Mouse (Mus musculus) limb, embryonic 14.5 days (tissue): Measurements from ENCODE around the gene Wdtc1. TPM values are rescaled to one million over a fixed set of nuclear protein-coding genes. Genes with fewer than 3 reads are reported as not detected.
A peak's percentile ranks its signal among the peaks of the same experiment; 100 is the strongest.

ENCODE experiments used
- ATAC-seq: fragments of 200-750 bp; cut with Nextera tagmentation; 2 replicates; pipeline ENCODE4 v1.8.0; 2017; ENCODE audit warnings: low read depth, moderate number of reproducible peaks, moderate TSS enrichment; ENCODE audit not compliant: low FRiP score
- DNase-seq: peaks from one replicate; pipeline ENCODE4 v3.0.0-alpha.2; 2015; ENCODE audit warnings: low spot score
- H3K27ac ChIP-seq: fragments of 300-500 bp; sonication (generic); replicated peaks from 2 replicates; pipeline ENCODE4 v1.5.1; 2014; ENCODE audit warnings: low read depth, mild to moderate bottlenecking, low read length, moderate library complexity, mixed read lengths
- H3K27me3 ChIP-seq: fragments of 300-500 bp; sonication (generic); 2 replicates; pipeline ENCODE4 v1.6.1; 2014; ENCODE audit warnings: low read length, mixed read lengths; ENCODE audit not compliant: control insufficient read depth, insufficient read depth
- H3K36me3 ChIP-seq: fragments of 300-500 bp; sonication (generic); 2 replicates; pipeline ENCODE4 v1.6.1; 2014; ENCODE audit warnings: mild to moderate bottlenecking, low read length, moderate library complexity, mixed read lengths; ENCODE audit not compliant: control insufficient read depth, insufficient read depth
- H3K4me1 ChIP-seq: fragments of 300-500 bp; sonication (generic); 2 replicates; pipeline ENCODE4 v1.6.1; 2014; ENCODE audit warnings: antibody characterized with exemption, low read length, mixed read lengths; ENCODE audit not compliant: control insufficient read depth, insufficient read depth
- H3K4me2 ChIP-seq: fragments of 300-500 bp; sonication (generic); replicated peaks from 2 replicates; pipeline ENCODE4 v1.6.1; 2014; ENCODE audit warnings: low read depth, mild to moderate bottlenecking, low read length, moderate library complexity; ENCODE audit not compliant: severe bottlenecking
- H3K4me3 ChIP-seq: fragments of 300-500 bp; sonication (generic); replicated peaks from 2 replicates; pipeline ENCODE4 v1.5.1; 2014; ENCODE audit warnings: low read length
- H3K9ac ChIP-seq: fragments of 300-500 bp; sonication (generic); 2 replicates; pipeline ENCODE4 v1.6.1; 2014; ENCODE audit warnings: mild to moderate bottlenecking, low read depth, low read length, moderate library complexity; ENCODE audit not compliant: severe bottlenecking
- H3K9me3 ChIP-seq: fragments of 300-500 bp; sonication (generic); 2 replicates; pipeline ENCODE4 v1.6.1; 2016; ENCODE audit warnings: low read length; ENCODE audit not compliant: control insufficient read depth
- POLR2A ChIP-seq: fragments of 200-500 bp; IDR thresholded peaks from 2 replicates; pipeline ENCODE4 v1.8.0; 2012; ENCODE audit warnings: inconsistent platforms, mild to moderate bottlenecking, moderate library complexity, borderline replicate concordance; ENCODE audit not compliant: insufficient read depth, insufficient read length; ENCODE audit errors: extremely low read depth
- WGBS: fragments of 180-500 bp; shearing (Covaris S2); extraction: QIAGEN DNeasy Blood & Tissue Kit; methylation state at CpG from one replicate; pipeline ENCODE4 v1.1.7; 2014; 5-methylcytosine and 5-hydroxymethylcytosine counted together
- polyA plus RNA-seq, 2 experiments: library from polyadenylated mRNA; depleted of rRNA in 1 of 2; stranded (reverse) in 1 of 2; unstranded in 1 of 2; fragments of >200 nt; fragmentation: Nextera tagmentation in 1 of 2; extraction: Ambion mirVana in 1 of 2; gene quantifications; 2 replicates each; pipeline versions ENCODE4 v1.2.1 to v1.2.3; 2012 to 2014

Wdtc1 gene
- polyA plus RNA-seq, 2 experiments = 17.6 to 27.8 TPM

DNA sequence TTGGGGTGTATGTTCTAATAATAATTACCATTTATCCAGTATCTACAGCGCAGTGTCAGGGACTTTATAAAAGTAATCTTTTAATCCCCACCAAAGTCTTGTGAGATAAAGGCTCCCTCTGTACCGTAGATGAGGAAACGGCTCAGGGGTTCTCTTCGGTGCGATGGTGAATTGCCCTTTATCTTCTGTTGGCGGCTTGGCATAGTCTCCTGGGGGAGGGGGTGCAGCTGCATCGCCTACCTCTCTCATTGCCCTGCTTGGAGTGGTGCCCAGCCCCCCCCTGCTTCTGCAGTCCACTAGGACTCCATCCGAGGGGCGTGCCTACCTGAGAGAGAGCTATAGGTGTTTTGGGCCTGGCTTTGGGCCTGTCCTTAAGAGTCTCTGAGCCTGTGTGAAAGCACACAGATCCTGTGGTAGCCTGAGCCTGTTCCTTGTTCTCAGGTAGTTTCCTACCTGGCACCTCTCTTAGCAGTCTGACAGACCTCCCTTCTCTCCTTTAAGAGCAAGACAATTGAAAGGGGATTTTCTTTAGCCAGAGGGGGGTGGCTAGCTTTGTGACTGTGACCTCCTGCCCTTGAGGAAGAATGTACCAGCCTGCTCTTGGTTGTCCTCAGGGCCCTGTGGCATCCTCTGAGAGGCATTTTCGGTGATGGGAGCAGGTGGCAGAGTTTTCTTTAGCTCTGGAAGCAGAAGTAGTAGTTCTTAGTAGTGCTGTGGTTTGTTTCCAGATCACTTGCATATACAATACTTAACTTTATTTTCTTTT is 22.7 kb upstream of the Wdtc1 start:
- Histone ChIP-seq H3K27me3 (no peaks in the 10 kb centered on the region), H3K36me3 (peaks cover 9% of the 10 kb centered on the region), H3K9me3 (no peaks in the 10 kb centered on the region), H3K4me1 (peaks cover 61% of the 10 kb centered on the region), H3K4me2 (no peak overlapping the region), H3K9ac (no peak overlapping the region), H3K4me3 (no peak overlapping the region), H3K27ac (no peak overlapping the region)
- ATAC-seq (no peak), DNase-seq (no peak)
- no peak for TF ChIP-seq POLR2A
- WGBS = 76% methylated on average over 10 of the region's 10 CpGs

GRCm38 (mm10) chr4:133374011-133374410 is 20.7 kb upstream of the Wdtc1 start:
- TF ChIP-seq POLR2A = no peak
- Histone ChIP-seq H3K4me1 (peaks cover 53% of the 10 kb centered on the region), H3K36me3 (peaks cover 9% of the 10 kb centered on the region), H3K9ac (no peak overlapping the region), H3K9me3 (no peaks in the 10 kb centered on the region), H3K4me3 (no peak overlapping the region), H3K27ac (no peak overlapping the region), H3K4me2 (no peak overlapping the region), H3K27me3 (no peaks in the 10 kb centered on the region)
- no peak for ATAC-seq
- no peak for DNase-seq
- WGBS = 74% methylated on average over 4 of the region's 4 CpGs

GRCm38 (mm10) chr4:133372278-133372665 is 19.0 kb upstream of the Wdtc1 start:
- Histone ChIP-seq H3K27ac (no peak overlapping the region), H3K4me1 (peaks cover 36% of the 10 kb centered on the region), H3K9ac (peak overlapping the region; percentile 28; the same call in 1 of the 2 replicates), H3K36me3 (peaks cover 9% of the 10 kb centered on the region), H3K9me3 (no peaks in the 10 kb centered on the region), H3K4me2 (peak overlapping the region; percentile 79), H3K4me3 (peak overlapping the region; percentile 85), H3K27me3 (no peaks in the 10 kb centered on the region)
- 69% methylated on average over 6 of the region's 6 CpGs for WGBS
- DNase-seq (no peak), ATAC-seq (no peak)
- no peak for TF ChIP-seq POLR2A

GRCm38 (mm10) chr4:133371621-133372277 is 18.5 kb upstream of the Wdtc1 start:
- DNase-seq (no peak), ATAC-seq (no peak)
- Histone ChIP-seq H3K4me2 (peak overlapping the region; percentile 79), H3K4me1 (peaks cover 36% of the 10 kb centered on the region), H3K27me3 (no peaks in the 10 kb centered on the region), H3K36me3 (peaks cover 9% of the 10 kb centered on the region), H3K9ac (peak overlapping the region; percentile 28), H3K9me3 (no peaks in the 10 kb centered on the region), H3K4me3 (peak overlapping the region; percentile 85), H3K27ac (no peak overlapping the region)
- TF ChIP-seq POLR2A = no peak
- WGBS = 75% methylated on average over 7 of the region's 7 CpGs

DNA sequence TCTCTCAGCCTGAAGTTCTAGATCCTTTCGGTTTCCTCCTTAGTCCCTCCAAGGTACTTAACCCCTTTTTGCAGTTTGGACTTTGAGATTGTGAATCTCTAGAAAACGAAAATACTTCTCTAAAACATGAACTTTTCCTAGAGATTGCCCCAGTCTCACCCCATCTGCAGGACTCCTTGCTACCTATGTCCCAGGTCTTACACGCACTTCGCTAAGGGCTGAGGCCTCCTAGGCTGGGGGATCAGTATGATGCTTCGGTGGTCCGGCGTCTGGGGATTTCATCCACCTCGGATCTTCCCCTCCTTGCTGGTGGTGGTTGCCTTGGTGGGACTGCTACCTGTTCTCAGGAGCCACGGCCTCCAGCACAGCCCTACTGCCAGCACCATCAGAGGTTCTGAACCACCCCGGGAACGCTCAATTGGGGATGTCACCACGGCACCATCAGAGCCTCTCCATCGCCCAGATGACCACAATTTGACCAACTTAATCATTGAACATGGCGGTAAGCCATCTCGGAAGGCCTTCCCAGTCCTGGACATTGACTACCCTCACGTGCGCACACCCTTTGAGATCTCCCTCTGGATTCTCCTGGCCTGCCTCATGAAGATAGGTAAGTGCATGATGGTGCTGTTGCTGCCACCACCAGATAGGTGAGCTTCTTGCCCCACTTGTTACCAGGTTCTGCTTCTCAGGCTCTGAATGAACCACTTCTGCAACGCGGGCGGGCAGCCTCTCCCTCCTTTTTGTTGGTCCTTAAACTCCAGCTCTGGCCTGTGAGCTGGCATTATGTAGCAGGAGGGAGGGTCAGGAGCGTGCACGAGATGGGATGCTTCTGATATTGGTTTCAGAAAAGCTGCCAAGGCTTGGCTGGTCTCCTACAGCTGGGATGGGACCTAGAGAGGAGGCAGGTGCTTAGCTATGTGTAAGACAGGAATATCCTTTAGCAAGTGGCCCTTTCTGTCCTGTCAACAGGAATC is 17.3 kb upstream of the Wdtc1 start:
- H3K4me1 ChIP-seq = peaks cover 36% of the 10 kb centered on the region
- peak overlapping the region; percentile 85 for H3K4me3 ChIP-seq
- WGBS = 67% methylated on average over 22 of the region's 22 CpGs
- peak overlapping the region; percentile 88 for H3K9ac ChIP-seq
- peak overlapping the region; percentile 80; the same call in 1 of the 2 replicates for H3K27ac ChIP-seq
- ATAC-seq = no peak
- peaks cover 9% of the 10 kb centered on the region for H3K36me3 ChIP-seq
- TF ChIP-seq POLR2A = no peak
- H3K27me3 ChIP-seq = no peaks in the 10 kb centered on the region
- DNase-seq = no peak
- H3K9me3 ChIP-seq = no peaks in the 10 kb centered on the region
- H3K4me2 ChIP-seq = peak overlapping the region; percentile 79
